Mouse (Mus musculus) left cerebral cortex, postnatal 25 days (tissue): Measurements from ENCODE around the gene Aox2. TPM values are rescaled to one million over a fixed set of nuclear protein-coding genes. Genes with fewer than 3 reads are reported as not detected.

ENCODE experiments used
- DNase-seq, 2 experiments: peaks; one replicate each; pipeline ENCODE4 v3.0.0; 2022; ENCODE audit warnings: low spot score in 2 of 2, mixed read lengths in 1 of 2
- intact Hi-C: fragments of 180-260 bp; cut with DNase I; formaldehyde crosslinking; loops from one replicate; pipeline ENCODE4 v1.15.1; 2025
- total RNA-seq, 2 experiments: library from RNA; stranded (reverse); gene quantifications; 2 replicates each; pipeline ENCODE4 v1.2.3; 2021

Gene Aox2
- total RNA-seq, 2 experiments from 2014 or later: not detected

DNA sequence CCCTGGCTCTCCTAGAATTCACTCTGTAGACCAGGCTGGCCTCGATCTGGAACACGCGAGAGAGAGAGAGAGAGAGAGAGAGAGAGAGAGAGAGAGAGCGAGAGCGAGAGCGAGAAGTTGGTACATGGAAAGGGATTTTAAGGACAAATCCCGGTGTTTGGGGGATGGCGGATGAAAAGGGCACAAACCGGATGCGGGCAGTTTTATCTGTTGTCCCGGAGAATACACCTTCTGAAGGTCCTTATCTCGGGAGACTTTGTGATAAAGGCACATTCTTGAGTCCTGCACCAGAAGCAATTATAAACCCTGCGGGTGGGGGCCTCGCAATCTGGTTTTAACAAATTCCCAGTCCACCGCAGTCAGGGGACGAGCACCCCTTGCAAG, 114.1 kb downstream of the Aox2 start:
- DNase-seq: no peak
- intact Hi-C loops: loop anchor here (2.0 to 10.0 kb wide), 2 partner anchors 53 to 967 kb away; partner anchors contain the start of genes Nif3l1 and Ppil3

DNA sequence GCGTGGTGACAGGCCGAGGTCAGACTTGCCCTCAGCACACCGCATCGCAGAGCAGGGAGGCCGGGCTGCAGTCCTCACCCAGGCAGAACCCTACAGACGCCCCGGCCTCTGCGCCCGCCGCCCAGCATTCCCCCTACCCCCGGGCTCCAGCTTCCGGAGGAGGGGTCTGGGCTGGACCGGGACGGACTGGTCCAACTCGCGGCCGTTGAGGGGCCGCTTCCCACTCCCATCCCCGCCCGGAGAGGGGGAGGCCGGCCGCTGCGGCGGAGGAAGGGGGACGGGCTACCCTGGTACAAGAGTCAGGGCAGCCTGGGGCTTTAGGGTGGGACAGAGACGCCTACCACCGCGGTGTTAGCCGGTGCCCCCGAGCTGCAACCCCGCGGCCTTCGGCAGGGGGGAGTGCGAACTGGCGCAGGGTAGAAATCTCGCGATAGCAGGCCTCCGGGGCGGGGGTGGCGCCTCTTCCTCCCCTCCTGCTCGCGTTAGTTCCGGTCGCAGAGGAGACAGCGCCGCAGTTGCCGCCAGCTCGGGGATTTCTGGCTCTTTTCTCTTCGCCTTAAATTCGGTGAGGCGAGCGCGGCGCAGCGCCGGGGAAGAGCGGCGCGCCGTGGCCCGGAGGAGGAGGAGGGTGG, 114.6 kb downstream of the Aox2 start, which contains the start of gene Bzw1:
TSS of gene Bzw1 (plus strand) at position 247 of the 632 bp plus-strand sequence.
- peak; percentile 90 to 93 for DNase-seq
- intact Hi-C loops: loop anchor here (2.0 to 10.0 kb wide), 2 partner anchors 52 to 968 kb away; partner anchors contain the start of genes Nif3l1 and Ppil3

DNA sequence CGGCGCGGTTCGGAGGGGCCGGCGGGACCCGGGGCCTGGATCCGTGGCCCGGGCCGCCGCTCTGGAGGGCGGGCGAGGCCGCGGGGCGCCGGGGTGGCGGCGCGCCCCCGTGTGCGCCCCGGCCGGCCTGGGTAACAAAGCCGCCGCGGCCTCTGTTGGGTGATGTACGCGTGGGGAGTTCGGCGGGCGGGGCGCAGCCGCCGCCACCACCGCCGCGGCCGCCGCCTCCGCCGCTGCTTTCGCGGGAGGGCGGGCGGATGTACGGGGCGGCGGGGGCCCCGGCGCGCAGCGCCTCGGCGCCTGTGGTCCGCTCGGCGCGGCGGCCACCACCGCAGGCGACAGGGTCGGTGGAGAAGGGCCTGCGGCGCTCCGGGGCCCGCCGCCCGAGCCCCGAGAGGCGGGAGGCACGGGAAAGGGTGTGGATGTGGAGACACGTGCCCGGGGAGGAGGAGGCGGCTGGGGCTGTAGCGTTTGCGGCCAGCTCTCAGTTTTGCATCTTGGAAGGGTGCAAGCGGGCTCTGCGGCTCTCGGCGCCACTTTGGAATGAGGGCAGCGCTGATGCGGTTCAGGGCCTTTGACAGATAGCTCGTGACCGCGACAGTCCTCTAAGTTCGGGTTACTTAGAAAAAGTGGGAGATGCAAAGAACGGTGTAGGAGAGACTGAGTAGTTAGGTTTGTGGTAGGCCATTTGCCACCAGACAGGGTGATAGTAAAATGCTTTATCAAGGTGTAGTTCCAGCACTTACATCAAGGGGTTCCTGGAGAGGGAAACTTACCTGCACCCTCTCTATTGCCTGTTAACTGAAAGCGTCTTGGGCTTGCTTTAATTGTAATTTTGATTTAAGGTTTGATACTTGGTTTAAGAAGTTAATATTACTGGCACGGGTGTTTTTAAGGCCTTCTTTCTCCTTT, 115.4 kb downstream of the Aox2 start:
- peak; percentile 56 to 66 for DNase-seq
- intact Hi-C loops: loop anchor here (2.0 to 10.0 kb wide), 2 partner anchors 51 to 969 kb away; partner anchors contain the start of genes Nif3l1 and Ppil3

DNA sequence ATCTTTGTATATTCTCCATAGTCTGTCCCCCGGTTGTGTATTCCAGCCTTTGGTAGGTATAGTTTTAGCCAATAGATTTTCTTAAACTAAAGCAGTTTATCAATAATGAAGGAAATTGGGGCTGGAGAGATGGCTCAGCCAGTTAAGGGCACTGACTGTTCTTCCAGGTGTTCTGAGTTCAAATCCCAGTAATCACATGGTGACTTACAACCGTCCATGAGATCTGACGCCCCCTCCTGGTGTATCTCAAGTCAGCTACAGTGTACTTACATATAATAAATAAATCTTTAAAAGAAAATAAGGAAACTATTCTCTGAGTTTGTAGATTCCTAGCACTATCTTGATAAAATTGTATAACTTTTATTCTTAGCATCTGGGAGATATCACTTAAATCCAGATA, 117.2 kb downstream of the Aox2 start:
- no peak for DNase-seq
- intact Hi-C loops: loop anchor here (10.0 kb wide), 1 partner anchor 971 kb away; no protein-coding TSS in a partner anchor

DNA sequence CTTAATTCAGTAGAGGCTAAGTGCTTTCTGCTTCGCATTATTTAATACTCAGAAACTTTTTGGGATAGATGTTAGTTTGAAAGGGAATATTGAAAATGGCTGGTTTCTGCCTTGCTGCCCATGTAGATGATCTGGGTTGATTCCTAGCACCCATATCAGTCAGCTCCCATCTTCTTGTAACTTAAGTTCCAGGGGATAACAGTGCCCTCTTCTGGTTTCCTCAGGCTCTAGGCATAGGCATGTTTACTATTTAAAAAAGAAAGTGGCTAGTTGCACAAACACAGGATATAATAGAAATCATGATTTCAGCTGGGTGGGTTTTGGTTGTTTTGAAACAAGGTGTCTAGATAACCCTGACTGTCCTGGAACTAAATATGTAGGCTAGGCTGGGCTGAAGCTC, 118.1 kb downstream of the Aox2 start:
- intact Hi-C loops: loop anchor here (10.0 kb wide), 1 partner anchor 971 kb away; no protein-coding TSS in a partner anchor
- no peak for DNase-seq

DNA sequence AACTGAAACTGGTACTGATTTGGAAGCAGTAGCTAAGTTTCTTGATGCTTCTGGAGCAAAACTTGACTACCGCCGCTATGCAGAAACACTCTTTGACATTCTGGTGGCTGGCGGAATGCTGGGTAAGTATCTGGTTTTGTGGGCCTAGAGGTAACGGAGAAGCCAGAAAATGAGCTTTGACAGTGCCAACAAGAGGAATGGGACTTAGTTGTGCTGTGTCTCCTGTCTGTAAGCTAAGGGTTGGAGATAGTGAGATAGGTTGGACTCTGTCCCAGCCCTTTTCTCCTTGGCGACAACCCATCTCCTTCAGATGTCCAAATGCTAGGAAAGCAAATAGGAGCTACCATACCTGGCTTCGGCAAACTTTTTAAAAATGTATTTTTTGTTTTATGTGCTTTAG, 119.6 kb downstream of the Aox2 start:
- DNase-seq: no peak
- intact Hi-C loops: loop anchor here (10.0 kb wide), 1 partner anchor 973 kb away; no protein-coding TSS in a partner anchor

DNA sequence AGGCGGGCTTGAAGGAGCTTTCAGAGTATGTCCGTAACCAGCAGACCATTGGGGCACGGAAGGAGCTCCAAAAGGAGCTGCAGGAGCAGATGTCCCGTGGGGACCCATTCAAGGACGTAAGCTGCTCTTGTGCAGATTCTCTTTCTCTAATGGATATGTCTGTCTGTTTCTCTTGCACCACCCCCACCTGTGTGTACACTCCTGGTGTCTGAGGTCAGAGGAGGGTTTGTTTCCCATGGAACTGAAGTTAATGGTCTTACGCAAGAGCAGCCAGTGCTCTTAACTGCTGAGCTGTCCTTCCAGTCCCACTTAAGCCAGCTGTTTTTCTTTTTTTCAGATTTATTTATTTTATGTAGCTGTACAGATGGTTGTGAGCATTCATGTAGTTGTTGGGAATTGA, 123.3 kb downstream of the Aox2 start:
- DNase-seq: no peak
- intact Hi-C loops: no loop called here

DNA sequence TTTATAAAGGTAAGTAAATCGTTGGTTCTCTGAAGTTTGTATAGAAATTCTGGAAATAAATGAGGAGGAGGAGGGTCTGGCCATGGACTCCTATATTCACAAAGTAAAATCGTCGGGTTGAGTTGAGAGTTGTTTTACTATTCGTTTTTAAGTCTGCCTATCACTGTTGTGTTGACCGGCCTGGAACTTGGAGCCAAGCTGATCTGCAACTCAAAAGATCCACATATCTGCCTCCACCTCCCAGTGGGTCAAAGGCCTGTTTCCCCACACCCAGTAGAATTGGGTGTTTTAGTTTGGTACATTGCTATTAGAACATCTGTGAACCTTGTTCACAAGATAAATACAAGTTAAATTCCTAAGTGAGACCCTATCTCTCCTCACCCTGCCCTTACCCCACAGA, 125.6 kb downstream of the Aox2 start:
- intact Hi-C loops: loop anchor here (2.0 kb wide), 1 partner anchor 13 kb away; no protein-coding TSS in a partner anchor
- no peak for DNase-seq

DNA sequence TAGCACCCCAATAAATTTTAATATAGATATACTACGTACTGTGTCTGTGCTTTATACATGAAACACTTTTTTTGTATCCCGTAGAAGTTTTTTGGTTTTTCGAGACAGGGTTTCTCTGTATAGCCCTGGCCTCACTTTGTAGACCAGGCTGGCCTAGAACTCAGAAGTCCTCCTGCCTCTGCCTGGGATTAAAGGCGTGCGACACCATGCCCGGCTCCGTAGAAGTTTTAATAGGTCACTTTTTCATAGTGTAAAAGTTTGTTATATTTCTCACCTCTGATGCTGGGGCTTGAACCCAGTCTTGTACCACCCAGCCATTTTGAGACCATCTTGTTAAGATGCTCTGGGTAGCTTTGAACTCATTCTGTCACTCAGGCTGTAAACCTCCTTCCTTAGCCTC, 129.2 kb downstream of the Aox2 start:
- DNase-seq: no peak
- intact Hi-C loops: no loop called here

DNA sequence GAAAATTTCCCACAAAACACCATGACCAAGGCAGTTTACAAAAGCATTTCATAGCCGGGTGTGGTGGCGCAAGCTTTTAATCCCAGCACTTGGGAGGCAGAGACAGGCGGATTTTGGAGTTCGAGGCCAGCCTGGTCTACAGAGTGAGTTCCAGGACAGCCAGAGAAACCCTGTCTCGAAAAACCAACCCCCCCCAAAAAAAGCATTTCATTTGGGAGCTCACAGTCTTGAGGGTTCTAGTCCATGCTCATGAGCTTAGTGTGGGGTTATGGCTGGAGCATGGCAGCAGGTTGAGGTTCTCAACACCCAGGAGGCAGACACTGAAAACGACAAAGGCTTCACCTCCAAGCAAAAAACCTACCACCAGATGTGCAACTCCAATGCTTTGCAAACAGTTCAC, 130.0 kb downstream of the Aox2 start:
- intact Hi-C loops: no loop called here
- DNase-seq: no peak

DNA sequence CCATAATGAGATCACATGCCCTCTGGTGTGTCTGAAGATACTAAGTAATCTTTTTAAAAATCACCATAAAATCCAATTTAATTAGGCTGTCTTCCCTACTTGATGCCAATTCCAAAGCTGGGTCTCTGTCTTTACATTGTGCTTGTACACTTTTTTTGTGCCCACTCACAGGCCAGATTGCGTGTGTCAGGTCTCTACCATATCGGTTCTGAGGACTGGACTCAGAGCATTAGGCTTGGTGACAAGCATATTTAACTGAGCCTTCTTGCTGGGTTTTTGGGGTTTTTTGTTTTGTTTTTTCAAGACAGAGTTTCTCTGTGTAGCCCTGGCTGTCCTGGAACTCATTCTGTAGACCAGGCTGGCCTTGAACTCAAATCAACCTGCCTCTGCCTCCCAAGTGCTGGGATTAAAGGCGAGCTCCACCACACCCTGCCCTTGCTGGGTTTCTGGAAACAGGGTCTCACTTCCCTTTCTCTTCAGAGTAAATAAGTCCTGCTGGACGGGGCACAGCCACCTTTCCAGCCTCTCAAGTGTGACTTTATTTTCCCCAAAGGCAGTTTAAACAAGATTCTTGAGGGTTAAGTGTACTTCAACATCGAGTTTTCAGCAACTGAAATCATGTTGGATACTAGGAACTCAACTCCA, 131.5 kb downstream of the Aox2 start:
- DNase-seq: no peak
- intact Hi-C loops: no loop called here

DNA sequence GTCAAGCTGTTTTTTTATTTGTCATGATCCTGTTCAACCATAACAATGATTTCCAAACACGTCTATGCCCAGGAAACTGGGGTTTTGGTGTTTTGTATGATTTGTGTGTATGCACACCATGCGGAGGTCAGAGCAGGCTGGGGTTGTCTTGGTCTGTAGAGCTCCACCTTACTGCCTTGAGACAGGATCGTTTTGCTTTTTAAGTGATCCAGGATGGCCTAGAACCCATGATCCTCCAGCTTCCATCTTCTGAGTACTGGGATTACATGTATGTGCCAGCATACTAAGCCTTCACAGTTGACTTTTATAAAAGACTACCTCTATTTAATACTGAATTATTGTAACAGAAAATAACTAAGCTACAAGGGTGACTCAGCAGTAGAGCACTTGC, 132.1 kb downstream of the Aox2 start:
- intact Hi-C loops: no loop called here

DNA sequence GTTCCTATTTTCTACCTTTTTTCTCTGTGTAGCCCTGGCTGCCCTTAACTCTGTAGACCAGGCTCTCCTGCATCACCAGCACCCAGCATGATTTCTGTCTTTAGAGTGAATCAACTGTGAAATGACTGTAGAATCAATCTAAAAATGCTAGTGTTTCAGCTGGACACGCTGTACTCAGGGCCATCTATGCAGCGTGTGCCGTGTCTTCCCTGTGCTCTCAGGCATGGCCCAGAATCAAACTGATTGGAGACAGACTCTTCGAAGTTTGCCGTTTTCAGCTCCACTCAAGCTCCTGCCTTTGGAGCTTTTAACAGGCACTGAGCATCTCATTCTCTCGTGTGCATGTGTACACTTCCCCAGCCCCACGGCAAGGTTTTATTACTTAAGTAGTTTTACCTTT, 132.7 kb downstream of the Aox2 start:
- intact Hi-C loops: no loop called here

More for the DNA sequence above, 132.1 kb downstream of the Aox2 start:
- DNase-seq: no peak

DNA sequence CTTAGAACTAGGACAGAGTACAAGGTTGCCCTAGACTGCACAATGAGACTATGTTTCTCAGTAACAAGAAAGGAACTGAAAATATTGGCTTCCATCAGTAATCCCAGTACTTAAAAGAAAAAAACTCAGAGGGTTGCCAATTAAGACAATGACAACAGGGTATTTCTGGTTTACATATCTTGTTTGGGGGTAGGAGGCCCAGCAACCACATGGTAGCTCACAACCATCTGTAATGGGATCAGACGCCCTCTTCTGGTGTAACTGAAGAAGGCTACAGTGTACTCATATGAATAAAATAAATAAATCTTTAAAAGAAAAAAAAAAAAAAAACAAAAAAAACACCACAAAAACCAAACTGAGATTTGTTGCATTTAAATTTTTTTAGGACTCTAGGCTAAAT, 137.3 kb downstream of the Aox2 start:
- intact Hi-C loops: no loop called here
- DNase-seq: no peak

More for the DNA sequence above, 132.7 kb downstream of the Aox2 start:
- no peak for DNase-seq

DNA sequence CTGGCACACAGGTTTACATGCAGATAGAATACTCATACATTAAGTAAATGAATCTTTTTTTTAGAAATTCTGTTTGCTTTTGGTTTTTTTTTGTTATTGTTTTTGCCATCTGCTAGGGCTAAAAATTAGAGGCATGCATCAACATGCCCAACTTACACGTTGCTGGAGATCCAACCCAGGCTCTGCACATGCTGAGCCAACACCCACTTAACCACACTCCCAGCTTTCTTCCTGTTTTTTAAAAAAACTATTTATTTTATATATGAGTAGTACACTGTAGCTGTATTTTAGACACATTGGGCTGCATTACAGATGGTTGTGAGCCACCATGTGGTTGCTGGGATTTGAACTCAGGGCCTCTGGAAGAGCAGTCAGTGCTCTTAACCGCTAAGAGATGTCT, 137.9 kb downstream of the Aox2 start:
- intact Hi-C loops: loop anchor here (2.0 kb wide), 1 partner anchor 13 kb away; no protein-coding TSS in a partner anchor
- DNase-seq: no peak

DNA sequence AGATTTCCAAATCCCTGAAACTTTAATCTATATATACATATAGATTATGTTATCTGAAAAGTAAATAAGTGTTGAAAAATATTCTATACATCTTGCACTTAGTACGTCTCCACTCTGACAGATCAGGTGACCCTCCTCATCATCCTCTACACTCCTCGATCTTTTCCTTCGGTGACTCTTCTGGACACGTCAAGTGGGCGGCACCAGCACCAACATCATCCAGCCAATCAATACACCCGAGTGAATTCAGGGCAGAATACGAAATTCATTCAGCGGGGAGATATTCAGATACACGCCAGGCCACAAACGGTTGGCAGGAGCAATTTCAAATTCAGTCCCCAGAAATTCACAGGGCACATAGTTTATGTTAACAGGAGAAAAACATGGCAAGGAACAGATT, 141.9 kb downstream of the Aox2 start:
- intact Hi-C loops: no loop called here
- no peak for DNase-seq

DNA sequence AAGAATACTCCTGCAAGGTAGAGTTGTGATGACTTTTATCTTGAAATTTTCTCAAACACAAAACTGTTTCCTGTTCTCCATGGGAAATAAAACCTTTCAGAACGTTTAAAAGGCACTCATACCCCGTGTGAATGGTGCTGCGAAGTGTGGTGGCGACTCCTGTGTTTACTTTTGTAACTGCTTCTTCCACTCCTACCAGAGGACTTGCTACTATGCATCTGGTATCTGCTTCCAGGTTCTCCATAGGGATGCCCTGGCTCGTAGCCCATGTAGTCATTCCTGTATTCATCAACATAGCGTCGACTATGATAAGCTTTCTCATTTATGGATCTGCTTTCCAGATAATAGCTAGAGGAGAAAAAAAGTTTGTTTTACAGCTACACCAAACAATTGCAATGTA, 142.8 kb downstream of the Aox2 start:
- intact Hi-C loops: no loop called here
- DNase-seq: peak in 1 of 2 experiments; percentile 17

DNA sequence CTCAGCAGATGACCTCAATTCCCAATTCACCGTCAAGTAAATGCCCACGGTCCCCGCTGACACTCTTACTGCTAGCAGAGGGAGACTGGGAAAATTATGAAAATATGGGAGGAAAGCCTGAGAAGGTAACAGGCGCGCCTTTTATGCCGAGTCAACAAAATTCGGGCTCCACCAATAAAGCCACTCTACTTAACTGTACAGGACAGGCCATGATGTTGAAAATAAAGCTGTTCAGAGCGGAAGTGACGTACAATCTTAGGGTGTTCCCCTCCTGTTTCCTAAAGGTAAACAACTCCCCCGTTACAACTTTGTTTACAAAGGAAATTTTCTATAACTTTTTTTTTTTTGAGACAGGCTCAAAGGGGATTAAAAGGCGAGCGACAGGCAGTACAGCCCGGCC, 144.8 kb downstream of the Aox2 start:
- intact Hi-C loops: no loop called here
- DNase-seq: peak in 1 of 2 experiments; percentile 28

DNA sequence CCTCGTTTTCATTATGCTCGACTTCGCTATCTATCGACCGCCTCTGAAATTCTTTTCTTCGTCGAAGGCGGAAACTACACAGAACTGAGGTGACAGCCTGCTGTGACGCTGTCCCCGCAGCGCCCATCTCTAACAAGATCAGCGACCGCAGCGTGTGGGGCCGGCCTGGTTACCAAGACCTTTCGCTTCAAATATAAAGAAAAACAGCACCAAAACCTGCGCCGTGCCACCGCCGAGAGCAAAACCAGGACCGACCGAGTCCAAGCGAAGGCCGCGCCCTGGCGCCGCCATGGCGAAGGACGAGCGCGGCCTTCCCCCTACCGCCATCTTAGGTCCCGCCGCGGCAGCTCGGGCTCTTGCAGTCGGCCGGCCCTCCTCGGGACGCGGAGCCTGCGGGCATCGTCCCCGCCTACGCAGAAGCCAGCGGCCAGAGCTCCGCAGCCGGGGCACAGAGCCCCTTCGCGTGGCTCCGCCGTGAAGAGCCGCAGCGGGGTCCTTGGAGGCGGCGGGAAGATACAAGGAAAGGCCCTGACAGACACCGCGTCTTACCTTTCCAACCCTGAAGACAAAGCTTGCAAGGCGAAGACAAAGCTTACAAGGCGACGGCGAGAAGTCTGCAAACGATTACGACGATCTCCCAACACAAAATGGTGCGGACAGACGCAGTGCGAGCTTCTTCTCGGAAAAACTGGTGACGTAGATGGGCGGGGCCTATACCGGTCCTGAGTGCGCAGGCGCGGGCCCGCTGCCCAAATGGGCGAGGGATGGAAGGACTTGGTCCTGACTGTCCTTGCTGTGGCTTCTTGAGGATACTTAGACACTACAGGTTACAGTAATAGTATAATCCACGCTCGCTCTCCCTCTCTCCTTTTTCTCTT, 145.5 kb downstream of the Aox2 start, which contains the start of gene Clk1:
TSS of gene Clk1 (minus strand) at position 696 of the 878 bp plus-strand sequence.
- intact Hi-C loops: no loop called here

More for the DNA sequence above, 145.5 kb downstream of the Aox2 start, which contains the start of gene Clk1:
- peak; percentile 94 to 97 for DNase-seq
